Mouse (Mus musculus) midbrain, postnatal 0 days (tissue): ENCODE results near the gene Gm43638. TPM values are rescaled to one million over a fixed set of nuclear protein-coding genes. Genes with fewer than 3 reads are reported as not detected.
"Not testable (repeated sequence)": the region's sequence is repeated elsewhere in the genome, so short reads cannot be mapped to it uniquely, and the experiment has no call there.

Source experiments
- ATAC-seq: fragments of 200-750 bp; cut with Nextera tagmentation; 2 replicates; pipeline ENCODE4 v1.8.0; 2017; ENCODE audit warnings: moderate number of reproducible peaks, mild to moderate bottlenecking, moderate TSS enrichment, moderate library complexity; ENCODE audit not compliant: low FRiP score
- DNase-seq: peaks from one replicate; pipeline ENCODE4 v3.0.0-alpha.2; 2015; ENCODE audit warnings: low spot score
- H3K27ac ChIP-seq: fragments of 300-500 bp; sonication (generic); 2 replicates; pipeline ENCODE4 v1.5.1; 2014; ENCODE audit warnings: low read depth, mild to moderate bottlenecking, low read length, mixed read lengths
- H3K27me3 ChIP-seq: fragments of 300-500 bp; sonication (generic); 2 replicates; pipeline ENCODE4 v1.6.1; 2014; ENCODE audit warnings: low read length, control low read depth, mixed read lengths; ENCODE audit not compliant: insufficient read depth
- H3K36me3 ChIP-seq: fragments of 300-500 bp; sonication (generic); 2 replicates; pipeline ENCODE4 v1.6.1; 2014; ENCODE audit warnings: low read length, control low read depth, mixed read lengths; ENCODE audit not compliant: insufficient read depth
- H3K4me1 ChIP-seq: fragments of 300-500 bp; sonication (generic); 2 replicates; pipeline ENCODE4 v1.6.1; 2014; ENCODE audit warnings: mild to moderate bottlenecking, control low read depth, antibody characterized with exemption, low read length, mixed read lengths; ENCODE audit not compliant: insufficient read depth
- H3K4me2 ChIP-seq: fragments of 300-500 bp; sonication (generic); 2 replicates; pipeline ENCODE4 v1.6.1; 2014; ENCODE audit warnings: low read depth, mild to moderate bottlenecking, low read length, mixed read lengths; ENCODE audit not compliant: poor library complexity, severe bottlenecking
- H3K4me3 ChIP-seq: fragments of 300-500 bp; sonication (generic); 2 replicates; pipeline ENCODE4 v1.5.1; 2014; ENCODE audit warnings: low read depth, mild to moderate bottlenecking, low read length, moderate library complexity
- H3K9ac ChIP-seq: fragments of 300-500 bp; sonication (generic); replicated peaks from 2 replicates; pipeline ENCODE4 v1.6.1; 2014; ENCODE audit warnings: mild to moderate bottlenecking, low read length, moderate library complexity, mixed read lengths; ENCODE audit not compliant: poor library complexity, severe bottlenecking
- H3K9me3 ChIP-seq: fragments of 300-500 bp; sonication (generic); 2 replicates; pipeline ENCODE4 v1.6.1; 2016; ENCODE audit warnings: low read length, control low read depth
- CTCF ChIP-seq: IDR thresholded peaks from 2 replicates; pipeline ENCODE4 v1.5.1; 2016; ENCODE audit warnings: antibody characterized with exemption, mild to moderate bottlenecking
- WGBS: fragments of 180-500 bp; shearing (Covaris S2); extraction: QIAGEN DNeasy Blood & Tissue Kit; methylation state at CpG from one replicate; pipeline ENCODE4 v1.1.7; 2014; 5-methylcytosine and 5-hydroxymethylcytosine counted together
- polyA plus RNA-seq: library from polyadenylated mRNA; unstranded; fragments of >200 nt; fragmentation: Nextera tagmentation; extraction: Ambion mirVana; gene quantifications from 2 replicates; pipeline ENCODE4 v1.2.1, GENCODE M21; 2015
- total RNA-seq: library from RNA; depleted of rRNA; stranded (reverse); fragments of >200 nt; gene quantifications from 2 replicates; pipeline ENCODE4 v1.2.3, GENCODE M21; 2014; rRNA removed

Gm43638 gene
- total and polyA plus RNA-seq, 2 experiments from 2014 or later: not detected

DNA sequence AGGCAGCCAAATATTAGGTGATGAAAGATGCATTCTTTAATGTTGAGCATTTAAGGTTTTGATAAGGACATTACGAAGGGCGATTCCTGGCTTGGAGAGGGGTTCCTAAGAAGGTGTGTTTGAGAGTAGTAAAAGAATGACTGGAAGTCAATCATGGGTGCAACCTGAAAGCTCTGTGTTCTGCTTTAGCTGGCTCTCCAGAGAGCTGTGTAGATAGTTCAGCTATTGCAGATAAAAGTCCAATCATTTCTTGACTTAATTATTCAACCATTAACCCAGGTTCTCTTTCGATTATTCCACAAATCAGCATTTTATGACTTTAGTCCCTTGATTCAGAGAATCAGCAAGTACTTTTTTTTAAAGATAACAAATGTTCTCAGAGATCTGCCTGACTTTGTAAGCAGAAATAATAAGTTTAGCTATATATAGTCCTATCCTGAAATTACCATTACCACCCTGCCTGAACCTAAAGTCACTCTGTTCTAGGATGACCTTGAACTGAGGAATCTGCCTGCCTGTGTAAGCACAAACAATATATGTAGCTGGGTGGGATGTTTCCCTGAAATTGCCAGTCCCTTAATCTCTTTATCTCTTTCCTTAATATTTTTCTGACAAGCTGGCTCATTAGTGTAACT lies 30.3 kb downstream of the Gm43638 start:
- no peak overlapping the region for H3K4me2 ChIP-seq
- 91% methylated on average over 3 of the region's 3 CpGs for WGBS
- no peaks in the 10 kb centered on the region for H3K4me1 ChIP-seq
- no peak overlapping the region for H3K9ac ChIP-seq
- no peaks in the 10 kb centered on the region for H3K36me3 ChIP-seq
- H3K9me3 ChIP-seq: no peaks in the 10 kb centered on the region
- DNase-seq (no peak), ATAC-seq (no peak)
- no peak overlapping the region for H3K27ac ChIP-seq
- no peaks in the 10 kb centered on the region for H3K27me3 ChIP-seq
- H3K4me3 ChIP-seq: no peak overlapping the region
- no peak for TF ChIP-seq CTCF

DNA sequence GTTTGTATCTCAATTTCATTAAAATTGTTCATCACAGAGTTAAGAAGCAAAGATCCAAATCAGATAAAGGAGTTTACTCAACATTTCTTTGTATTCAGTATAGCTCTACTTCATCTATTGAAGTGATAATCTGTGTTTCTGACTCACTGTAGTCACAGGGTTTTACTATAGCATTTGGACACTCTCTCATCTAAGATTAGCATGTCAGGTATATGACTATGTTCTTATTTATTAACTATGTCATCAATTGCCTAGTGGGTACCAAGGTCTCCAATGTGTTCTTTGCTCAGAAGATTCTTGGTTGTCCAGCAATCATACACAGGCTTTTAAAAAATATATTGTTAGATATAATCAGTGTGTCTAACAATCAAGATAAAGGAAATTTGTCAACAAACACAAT lies 31.1 kb downstream of the Gm43638 start:
- Histone ChIP-seq H3K4me3 (no peak overlapping the region), H3K36me3 (no peaks in the 10 kb centered on the region), H3K27ac (no peak overlapping the region), H3K4me2 (no peak overlapping the region), H3K27me3 (no peaks in the 10 kb centered on the region), H3K9me3 (no peaks in the 10 kb centered on the region), H3K9ac (no peak overlapping the region), H3K4me1 (no peaks in the 10 kb centered on the region)
- TF ChIP-seq CTCF: no peak
- DNase-seq: no peak
- ATAC-seq: no peak

DNA sequence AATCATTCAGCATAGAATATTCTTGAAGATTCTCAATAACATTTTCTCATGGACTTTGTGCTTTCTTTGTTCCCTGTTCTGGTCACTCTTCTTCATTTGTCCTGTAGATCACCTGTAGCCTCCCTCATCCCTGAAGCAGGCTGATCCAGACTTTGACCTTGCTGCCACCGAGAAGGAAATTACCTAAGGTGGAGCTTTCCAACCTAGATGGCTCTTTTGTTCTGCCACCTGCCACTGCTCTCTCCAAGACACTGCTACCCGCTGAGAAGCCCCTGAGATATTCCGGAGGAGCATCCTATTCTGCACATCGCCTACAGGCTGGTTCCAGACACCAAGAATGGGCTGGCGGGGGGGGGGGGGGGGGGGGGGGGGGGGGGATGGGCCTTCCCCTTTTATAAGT lies 34.1 kb downstream of the Gm43638 start:
- H3K4me3 ChIP-seq, H3K27ac ChIP-seq, ATAC-seq, H3K9ac ChIP-seq, DNase-seq, H3K27me3 ChIP-seq, H3K4me1 ChIP-seq, H3K4me2 ChIP-seq, H3K9me3 ChIP-seq, H3K36me3 ChIP-seq: not testable (repeated sequence)
- 71% methylated on average over 3 of the region's 5 CpGs for WGBS

DNA sequence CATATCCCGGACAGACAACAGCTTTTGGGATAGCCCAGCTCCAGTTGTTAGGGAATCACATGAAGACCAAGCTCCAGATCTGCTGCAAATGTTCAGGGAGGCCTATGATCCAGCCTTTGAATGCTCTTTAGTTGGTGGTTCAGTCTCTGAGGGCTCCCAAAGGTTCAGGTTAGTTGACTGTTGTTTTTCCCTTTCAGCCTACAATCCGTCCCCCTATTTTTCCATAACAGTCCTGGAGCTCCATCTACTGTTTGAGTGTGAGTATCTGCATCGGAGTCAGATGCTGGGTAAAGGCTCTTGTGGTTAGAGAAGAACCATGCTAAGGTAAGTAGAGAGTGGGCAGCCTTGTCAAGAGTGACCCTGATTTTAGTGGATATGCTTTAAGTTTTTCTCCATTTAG lies 50.3 kb downstream of the Gm43638 start:
- ATAC-seq (no peak), DNase-seq (peak; percentile 6)
- peak; percentile 60 for TF ChIP-seq CTCF
- Histone ChIP-seq H3K27me3 (no peaks in the 10 kb centered on the region), H3K36me3 (no peaks in the 10 kb centered on the region), H3K4me1 (no peaks in the 10 kb centered on the region), H3K4me2 (no peak overlapping the region), H3K9me3 (no peaks in the 10 kb centered on the region), H3K9ac (no peak overlapping the region), H3K27ac (no peak overlapping the region), H3K4me3 (no peak overlapping the region)
- 40% methylated on average over 3 of the region's 3 CpGs for WGBS

DNA sequence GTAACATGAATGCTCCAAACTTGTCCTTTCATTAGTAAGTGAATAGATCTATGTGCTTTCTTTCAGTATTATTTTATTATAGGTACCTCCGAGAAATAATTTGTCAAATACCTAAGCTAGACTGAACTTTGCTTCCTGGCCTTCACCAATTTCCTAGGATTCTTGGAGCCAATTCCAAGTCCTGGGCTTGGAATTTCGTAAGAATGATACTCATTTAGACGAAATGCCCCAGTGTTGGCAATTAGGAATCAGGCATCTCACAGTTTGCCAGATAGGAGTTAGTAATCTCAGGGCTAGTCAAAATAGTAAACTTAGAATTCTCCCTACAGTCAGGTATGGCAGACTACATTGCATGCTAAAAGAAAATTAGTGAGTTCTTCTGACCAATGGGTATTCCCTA lies 60.9 kb downstream of the Gm43638 start:
- 87% methylated on average over 3 of the region's 3 CpGs for WGBS
- no peak overlapping the region for H3K9ac ChIP-seq
- TF ChIP-seq CTCF: no peak
- no peak overlapping the region for H3K27ac ChIP-seq
- DNase-seq: no peak
- no peaks in the 10 kb centered on the region for H3K9me3 ChIP-seq
- no peak overlapping the region for H3K4me3 ChIP-seq
- no peaks in the 10 kb centered on the region for H3K27me3 ChIP-seq
- ATAC-seq: no peak
- no peak overlapping the region for H3K4me2 ChIP-seq
- H3K4me1 ChIP-seq: no peaks in the 10 kb centered on the region
- no peaks in the 10 kb centered on the region for H3K36me3 ChIP-seq

DNA sequence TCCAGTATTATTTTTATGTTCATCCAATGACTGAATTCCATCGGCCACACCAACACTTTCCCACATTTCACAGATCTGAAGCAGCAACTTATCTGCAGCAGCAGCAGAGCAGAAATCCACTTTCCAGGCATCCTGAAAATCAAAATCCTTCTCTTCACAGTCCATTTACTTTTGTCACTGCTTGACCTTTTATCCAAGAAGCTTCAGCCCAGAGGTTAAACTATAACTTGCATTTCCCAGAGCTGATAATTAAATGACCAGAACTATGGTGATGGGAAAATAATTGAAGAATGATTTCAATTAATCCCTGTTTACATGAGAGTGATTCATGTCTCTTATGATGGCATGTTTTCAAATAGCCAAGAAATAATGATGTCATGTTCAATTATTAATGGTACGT lies 62.6 kb downstream of the Gm43638 start, which contains the start of gene Ugt2b38:
TSS of gene Ugt2b38 (minus strand) at position 163 of the 400 bp plus-strand sequence.
- not testable (repeated sequence) for H3K4me3 ChIP-seq, ATAC-seq, H3K36me3 ChIP-seq, H3K4me1 ChIP-seq, DNase-seq, H3K4me2 ChIP-seq, H3K9ac ChIP-seq, H3K27me3 ChIP-seq, H3K27ac ChIP-seq, H3K9me3 ChIP-seq
- WGBS: 92% methylated on average over 1 of the region's 2 CpGs

Other genes with a start within 250 kb of the Gm43638 start
- not detected in 2 replicates for gene Ugt2b37, start 232.0 kb downstream of the Gm43638 start, total RNA-seq
- not detected in 2 replicates for gene Ugt2b37, start 232.0 kb downstream of the Gm43638 start, polyA plus RNA-seq
- gene Ugt2a3, start 149.6 kb downstream of the Gm43638 start, total RNA-seq: not detected in 2 replicates
- gene Ugt2a3, start 149.6 kb downstream of the Gm43638 start, polyA plus RNA-seq: not detected in 2 replicates
- not detected in 2 replicates for gene Ugt2b38, start 62.6 kb downstream of the Gm43638 start, total RNA-seq
- not detected in 2 replicates for gene Ugt2b38, start 62.6 kb downstream of the Gm43638 start, polyA plus RNA-seq
- gene Ugt2a2, start 4.5 kb downstream of the Gm43638 start, total RNA-seq: 0.22 TPM in 1 of 2 replicates, not detected in the other
- 0.33 TPM in 1 of 2 replicates, not detected in the other for gene Ugt2a2, start 4.5 kb downstream of the Gm43638 start, polyA plus RNA-seq
- gene Ugt2a1, start 4.1 kb upstream of the Gm43638 start, total RNA-seq: 0.19 TPM in 1 of 2 replicates, not detected in the other
- 0.15 and 0.43 TPM in 2 replicates for gene Ugt2a1, start 4.1 kb upstream of the Gm43638 start, polyA plus RNA-seq
- not detected in 2 replicates for gene Sult1b1, start 51.4 kb upstream of the Gm43638 start, total RNA-seq
- not detected in 2 replicates for gene Sult1b1, start 51.4 kb upstream of the Gm43638 start, polyA plus RNA-seq
- not detected in 2 replicates for gene Sult1d1, start 82.2 kb upstream of the Gm43638 start, total RNA-seq
- gene Sult1d1, start 82.2 kb upstream of the Gm43638 start, polyA plus RNA-seq: 0.10 TPM in 1 of 2 replicates, not detected in the other
- not detected in 2 replicates for gene Sult1e1, start 104.8 kb upstream of the Gm43638 start, total RNA-seq
- gene Sult1e1, start 104.8 kb upstream of the Gm43638 start, polyA plus RNA-seq: 0.16 TPM in 1 of 2 replicates, not detected in the other
- 1.8 TPM in 1 of 2 replicates, not detected in the other for gene Csn1s1, start 179.4 kb upstream of the Gm43638 start, total RNA-seq
- 0.39 and 0.47 TPM in 2 replicates for gene Csn1s1, start 179.4 kb upstream of the Gm43638 start, polyA plus RNA-seq
- not detected in 2 replicates for gene Csn2, start 212.8 kb upstream of the Gm43638 start, total RNA-seq
- not detected in 2 replicates for gene Csn2, start 212.8 kb upstream of the Gm43638 start, polyA plus RNA-seq